Mouse (Mus musculus): Measurements from ENCODE around the gene Vmn1r73. TPM values are rescaled to one million over a fixed set of nuclear protein-coding genes. Genes with fewer than 3 reads are reported as not detected.

Vmn1r73 gene
- not detected in 2 replicates for polyA plus RNA-seq (2014; fragmentation: Nextera tagmentation; extraction: Ambion mirVana)

DNA sequence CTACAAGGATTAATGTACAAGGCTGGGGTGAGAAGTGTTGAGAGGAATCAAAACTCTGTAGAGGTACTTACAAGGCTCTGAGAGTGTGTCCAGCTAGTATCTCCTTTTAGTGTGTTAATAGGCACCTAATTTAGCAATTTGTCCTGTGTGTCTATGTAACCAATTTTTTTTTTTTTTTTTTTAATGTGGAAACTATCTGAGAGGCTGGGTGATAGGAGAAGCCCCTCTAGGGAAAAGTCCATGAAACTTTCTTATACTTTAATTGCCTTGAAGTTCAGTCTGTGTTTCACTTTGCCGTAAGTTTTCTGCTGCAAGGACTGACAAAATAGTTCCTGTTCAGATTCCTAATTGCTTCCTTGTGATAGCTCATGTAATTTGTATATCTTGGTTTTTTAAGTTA lies at the start of gene Vmn1r73:
Gene Vmn1r73, plus strand, starts transcription at position 301 of the 400 bp plus-strand sequence.
- Histone ChIP-seq H3K4me3 (ENCODE audit: low read depth, low read length) (no peak within 1 kb of the TSS), H3K4me1 (ENCODE audit: control insufficient read depth, insufficient read depth, low read length) (no peaks in the 10 kb centered on the region), H3K9ac (ENCODE audit: low read length) (no peak within 1 kb of the TSS), H3K27ac (ENCODE audit: low read depth, low read length) (no peak within 1 kb of the TSS), H3K9me3 (ENCODE audit: control insufficient read depth, low read length) (peaks cover 13% of the 10 kb centered on the region), H3K27me3 (ENCODE audit: control insufficient read depth, insufficient read depth, low read length) (no peaks in the 10 kb centered on the region), H3K36me3 (ENCODE audit: control insufficient read depth, insufficient read depth, low read length) (no peaks in the 10 kb centered on the region), H3K4me2 (no peak within 1 kb of the TSS)
- no peak for DNase-seq (ENCODE audit: low spot score, missing footprints)
- ATAC-seq (ENCODE audit: low FRiP score): no peak
- WGBS: 96% methylated on average over 1 of the region's 1 CpGs

Other genes with a start within 250 kb of the Vmn1r73 start
- not detected in 2 replicates for gene Zscan4-ps2, start 216.0 kb upstream of the Vmn1r73 start, polyA plus RNA-seq (2014; fragmentation: Nextera tagmentation; extraction: Ambion mirVana)
- gene Zscan4-ps3, start 121.0 kb upstream of the Vmn1r73 start, polyA plus RNA-seq (2014; fragmentation: Nextera tagmentation; extraction: Ambion mirVana): not detected in 2 replicates
- gene Vmn1r72, start 50.1 kb upstream of the Vmn1r73 start, polyA plus RNA-seq (2014; fragmentation: Nextera tagmentation; extraction: Ambion mirVana): not detected in 2 replicates
- gene Vmn1r74, start 103.7 kb downstream of the Vmn1r73 start, polyA plus RNA-seq (2014; fragmentation: Nextera tagmentation; extraction: Ambion mirVana): not detected in 2 replicates
- not detected in 2 replicates for gene Vmn1r75, start 144.4 kb downstream of the Vmn1r73 start, polyA plus RNA-seq (2014; fragmentation: Nextera tagmentation; extraction: Ambion mirVana)
- gene Vmn1r76, start 207.9 kb downstream of the Vmn1r73 start, polyA plus RNA-seq (2014; fragmentation: Nextera tagmentation; extraction: Ambion mirVana): not detected in 2 replicates

Measured in midbrain, embryonic 11.5 days (tissue).